Comparison of ENCODE assay signal across 16 mouse cellular contexts in genomic region chr16:24471029-24471428, GRCm38 (mm10).
"Had no signal": no experiment of that assay in that cellular context is flagged by ENCODE, and none has a peak within 500 bp of the region (broad histone marks: within the 10 kb centered on the region; RNA-seq: fewer than 3 reads in every experiment).

No protein-coding gene starts in this region.

- DNase-seq: kidney, adult 9 months; lung, adult 2 months; lung, postnatal 10 days; right cerebral cortex, adult 18-20 months; right cerebral cortex, postnatal 25 days; thymus, adult 18-20 months; thymus, postnatal 14 days had no signal

- H3K4me3 ChIP-seq: left cerebral cortex, adult 2 months; limb, embryonic 10.5 days; liver, embryonic 15.5 days; megakaryocyte, embryonic 14.5 days; midbrain, embryonic 13.5 days; myocyte; neural tube, embryonic 15.5 days had no signal

- H3K27ac ChIP-seq: kidney, postnatal 0 days; left cerebral cortex, adult 2 months; limb, embryonic 10.5 days; liver, embryonic 15.5 days; macrophage; midbrain, embryonic 13.5 days; neural tube, embryonic 15.5 days had no signal

- H3K4me1 ChIP-seq: megakaryocyte, embryonic 14.5 days; midbrain, embryonic 13.5 days had no signal
